Mouse (Mus musculus): ENCODE data around the gene Prss36. TPM values are rescaled to one million over a fixed set of nuclear protein-coding genes. Genes with fewer than 3 reads are reported as not detected.
A peak's percentile ranks its signal among the peaks of the same experiment; 100 is the strongest.

The Prss36 gene
- 8.2 and 9.6 TPM in 2 replicates for polyA plus RNA-seq (2015; fragmentation: Nextera tagmentation; extraction: Ambion mirVana)

GRCm38 (mm10) chr7:127946470-127947023 lies at the start of gene Prss36:
Gene Prss36 (minus strand): TSS chr7:127946725.
- 66% methylated on average over 6 of the region's 6 CpGs for WGBS
- Histone ChIP-seq H3K36me3 (no peaks in the 10 kb centered on the region), H3K9me3 (no peaks in the 10 kb centered on the region), H3K9ac (no peak within 1 kb of the TSS), H3K27me3 (replicated peaks) (peaks cover 26% of the 10 kb centered on the region), H3K4me3 (replicated peaks) (no peak within 1 kb of the TSS), H3K4me1 (replicated peaks) (peaks cover 4% of the 10 kb centered on the region; the same call in 1 of the 2 replicates), H3K4me2 (replicated peaks) (no peak within 1 kb of the TSS), H3K27ac (no peak within 1 kb of the TSS)
- peak; percentile 81 for ATAC-seq

- no peaks in the 10 kb centered on the region for H3K27me3 ChIP-seq (replicated peaks)
- no peaks in the 10 kb centered on the region for H3K9me3 ChIP-seq
- H3K4me3 ChIP-seq (replicated peaks) = peak within 1 kb of the TSS; percentile 41
- peaks cover 4% of the 10 kb centered on the region; the same call in 1 of the 2 replicates for H3K4me1 ChIP-seq (replicated peaks)
- 0 out of 2 replicates have a peak, but pooled peaks cover 5% of the 10 kb centered on the region for H3K36me3 ChIP-seq
- peak; percentile 72 for ATAC-seq
- H3K4me2 ChIP-seq (replicated peaks) = peak within 1 kb of the TSS; percentile 67
- H3K9ac ChIP-seq = peak within 1 kb of the TSS; percentile 45
- 12% methylated on average over 18 of the region's 18 CpGs for WGBS
- peak within 1 kb of the TSS; percentile 81 for H3K27ac ChIP-seq
These were observed 46.9 kb upstream of the Prss36 start, which contains the start of gene Pycard for GRCm38 (mm10) chr7:127993341-127993977. Gene Pycard (minus strand): TSS chr7:127993867.

- ATAC-seq = peak; percentile 81
- peak overlapping the region; percentile 67 for H3K4me2 ChIP-seq (replicated peaks)
- 0 out of 2 replicates have a peak, but pooled peaks cover 5% of the 10 kb centered on the region for H3K36me3 ChIP-seq
- H3K9me3 ChIP-seq = no peaks in the 10 kb centered on the region
- whole genome bisulfite sequencing = 25% methylated on average over 5 of the region's 5 CpGs
- H3K9ac ChIP-seq = peak overlapping the region; percentile 45
- H3K4me1 ChIP-seq (replicated peaks) = peaks cover 4% of the 10 kb centered on the region; the same call in 1 of the 2 replicates
- H3K27ac ChIP-seq = peak overlapping the region; percentile 81
- no peaks in the 10 kb centered on the region for H3K27me3 ChIP-seq (replicated peaks)
- peak overlapping the region; percentile 41 for H3K4me3 ChIP-seq (replicated peaks)
These were observed 46.2 kb upstream of the Prss36 start for GRCm38 (mm10) chr7:127992488-127993340.

- Histone ChIP-seq H3K36me3 (0 out of 2 replicates have a peak, but pooled peaks cover 11% of the 10 kb centered on the region), H3K9me3 (no peaks in the 10 kb centered on the region), H3K27ac (peak overlapping the region; percentile 46), H3K4me1 (replicated peaks) (peaks cover 4% of the 10 kb centered on the region; the same call in 1 of the 2 replicates), H3K27me3 (replicated peaks) (no peaks in the 10 kb centered on the region), H3K4me2 (replicated peaks) (peak overlapping the region; percentile 67), H3K9ac (peak overlapping the region; percentile 2; the same call in 1 of the 2 replicates), H3K4me3 (replicated peaks) (peak overlapping the region; percentile 41)
- WGBS = 43% methylated on average over 6 of the region's 6 CpGs
- ATAC-seq = peak; percentile 46
These were observed 45.3 kb upstream of the Prss36 start for GRCm38 (mm10) chr7:127991643-127992487.

GRCm38 (mm10) chr7:127988904-127989303 lies 42.4 kb upstream of the Prss36 start:
- peaks cover 23% of the 10 kb centered on the region for H3K36me3 ChIP-seq
- no peak overlapping the region for H3K4me3 ChIP-seq (replicated peaks)
- no peaks in the 10 kb centered on the region for H3K9me3 ChIP-seq
- peaks cover 4% of the 10 kb centered on the region; the same call in 1 of the 2 replicates for H3K4me1 ChIP-seq (replicated peaks)
- H3K27ac ChIP-seq = no peak overlapping the region
- no peaks in the 10 kb centered on the region for H3K27me3 ChIP-seq (replicated peaks)
- H3K4me2 ChIP-seq (replicated peaks) = no peak overlapping the region
- ATAC-seq = no peak
- 83% methylated on average over 1 of the region's 1 CpGs for WGBS
- no peak overlapping the region for H3K9ac ChIP-seq

GRCm38 (mm10) chr7:127980606-127981005 lies 34.1 kb upstream of the Prss36 start:
- H3K27ac ChIP-seq = no peak overlapping the region
- H3K27me3 ChIP-seq (replicated peaks) = no peaks in the 10 kb centered on the region
- H3K9me3 ChIP-seq = no peaks in the 10 kb centered on the region
- no peak for ATAC-seq
- peaks cover 56% of the 10 kb centered on the region for H3K36me3 ChIP-seq
- 88% methylated on average over 3 of the region's 3 CpGs for WGBS
- H3K9ac ChIP-seq = no peak overlapping the region
- no peak overlapping the region for H3K4me3 ChIP-seq (replicated peaks)
- no peak overlapping the region for H3K4me2 ChIP-seq (replicated peaks)
- H3K4me1 ChIP-seq (replicated peaks) = no peaks in the 10 kb centered on the region

GRCm38 (mm10) chr7:127978856-127979255 lies 32.3 kb upstream of the Prss36 start:
- H3K4me1 ChIP-seq (replicated peaks) = no peaks in the 10 kb centered on the region
- 87% methylated on average over 2 of the region's 2 CpGs for WGBS
- H3K27ac ChIP-seq = no peak overlapping the region
- H3K27me3 ChIP-seq (replicated peaks) = no peaks in the 10 kb centered on the region
- H3K36me3 ChIP-seq = peaks cover 59% of the 10 kb centered on the region
- no peak for ATAC-seq
- no peak overlapping the region for H3K9ac ChIP-seq
- no peak overlapping the region for H3K4me3 ChIP-seq (replicated peaks)
- no peak overlapping the region for H3K4me2 ChIP-seq (replicated peaks)
- no peaks in the 10 kb centered on the region for H3K9me3 ChIP-seq

GRCm38 (mm10) chr7:127974413-127974930 lies 27.9 kb upstream of the Prss36 start:
- no peak overlapping the region for H3K9ac ChIP-seq
- no peaks in the 10 kb centered on the region for H3K9me3 ChIP-seq
- H3K4me3 ChIP-seq (replicated peaks) = no peak overlapping the region
- no peaks in the 10 kb centered on the region for H3K27me3 ChIP-seq (replicated peaks)
- 0 out of 2 replicates have a peak, but pooled peaks cover 2% of the 10 kb centered on the region for H3K4me1 ChIP-seq (replicated peaks)
- H3K36me3 ChIP-seq = peaks cover 60% of the 10 kb centered on the region
- WGBS = 88% methylated on average over 2 of the region's 2 CpGs
- H3K27ac ChIP-seq = no peak overlapping the region
- H3K4me2 ChIP-seq (replicated peaks) = no peak overlapping the region
- ATAC-seq = 0 out of 2 replicates have a peak, but pooled peaks have one; percentile 23

GRCm38 (mm10) chr7:127967922-127968828 lies 21.6 kb upstream of the Prss36 start:
- peak; percentile 73 for ATAC-seq
- H3K27me3 ChIP-seq (replicated peaks) = no peaks in the 10 kb centered on the region
- peak overlapping the region; percentile 98 for H3K27ac ChIP-seq
- no peaks in the 10 kb centered on the region for H3K9me3 ChIP-seq
- H3K36me3 ChIP-seq = peaks cover 24% of the 10 kb centered on the region
- under 1% methylated on average over 42 of the region's 42 CpGs for WGBS
- H3K4me3 ChIP-seq (replicated peaks) = peak overlapping the region; percentile 87
- peaks cover 10% of the 10 kb centered on the region; the same call in 1 of the 2 replicates for H3K4me1 ChIP-seq (replicated peaks)
- H3K9ac ChIP-seq = peak overlapping the region; percentile 98
- peak overlapping the region; percentile 76 for H3K4me2 ChIP-seq (replicated peaks)

- Histone ChIP-seq H3K9ac (peak within 1 kb of the TSS; percentile 98), H3K27ac (peak within 1 kb of the TSS; percentile 98), H3K4me2 (replicated peaks) (peak within 1 kb of the TSS; percentile 76), H3K27me3 (replicated peaks) (no peaks in the 10 kb centered on the region), H3K4me3 (replicated peaks) (peak within 1 kb of the TSS; percentile 87), H3K9me3 (no peaks in the 10 kb centered on the region), H3K36me3 (peaks cover 17% of the 10 kb centered on the region), H3K4me1 (replicated peaks) (peaks cover 10% of the 10 kb centered on the region; the same call in 1 of the 2 replicates)
- ATAC-seq = peak; percentile 95
- WGBS = under 1% methylated on average over 92 of the region's 92 CpGs
These were observed 20.7 kb upstream of the Prss36 start, which contains the start of gene Fus for GRCm38 (mm10) chr7:127967004-127967921. Gene Fus (plus strand): TSS chr7:127967457.
